Mouse (Mus musculus) forebrain, embryonic 14.5 days (tissue): Measurements from ENCODE around the gene Ap5m1. TPM values are rescaled to one million over a fixed set of nuclear protein-coding genes. Genes with fewer than 3 reads are reported as not detected.
A peak's percentile ranks its signal among the peaks of the same experiment; 100 is the strongest.
"Not testable (repeated sequence)": the region's sequence is repeated elsewhere in the genome, so short reads cannot be mapped to it uniquely, and the experiment has no call there.

Source experiments
- ATAC-seq: fragments of 200-750 bp; cut with Nextera tagmentation; 2 replicates; pipeline ENCODE4 v1.8.0; 2017; ENCODE audit warnings: mild to moderate bottlenecking, moderate library complexity
- DNase-seq: peaks from one replicate; pipeline ENCODE4 v3.0.0-alpha.2; 2015; ENCODE audit warnings: low spot score
- H3K27ac ChIP-seq: fragments of 300-500 bp; sonication (generic); 2 replicates; pipeline ENCODE4 v1.5.1; 2014; ENCODE audit warnings: low read depth, mild to moderate bottlenecking, control low read depth, low read length, moderate library complexity
- H3K27me3 ChIP-seq: fragments of 300-500 bp; sonication (generic); replicated peaks from 2 replicates; pipeline ENCODE4 v1.6.1; 2014; ENCODE audit warnings: low read length, control low read depth, mixed read lengths; ENCODE audit not compliant: control insufficient read depth, insufficient read depth
- H3K36me3 ChIP-seq: fragments of 300-500 bp; sonication (generic); 2 replicates; pipeline ENCODE4 v1.6.1; 2014; ENCODE audit warnings: low read length, control low read depth; ENCODE audit not compliant: control insufficient read depth, insufficient read depth
- H3K4me1 ChIP-seq: fragments of 300-500 bp; sonication (generic); 2 replicates; pipeline ENCODE4 v1.6.1; 2014; ENCODE audit warnings: antibody characterized with exemption, low read length, control low read depth; ENCODE audit not compliant: control insufficient read depth, insufficient read depth
- H3K4me2 ChIP-seq: fragments of 300-500 bp; sonication (generic); 2 replicates; pipeline ENCODE4 v1.6.1; 2014; ENCODE audit warnings: mild to moderate bottlenecking, control low read depth, low read length
- H3K4me3 ChIP-seq: fragments of 300-500 bp; sonication (generic); 2 replicates; pipeline ENCODE4 v1.5.1; 2014; ENCODE audit warnings: low read depth, low read length, control low read depth
- H3K9ac ChIP-seq: fragments of 300-500 bp; sonication (generic); 2 replicates; pipeline ENCODE4 v1.6.1; 2014; ENCODE audit warnings: mild to moderate bottlenecking, low read length, control low read depth, moderate library complexity
- H3K9me3 ChIP-seq: fragments of 300-500 bp; sonication (generic); replicated peaks from 2 replicates; pipeline ENCODE4 v1.6.1; 2016; ENCODE audit warnings: low read length, control low read depth, mixed read lengths; ENCODE audit not compliant: control insufficient read depth
- WGBS: fragments of 180-500 bp; shearing (Covaris S2); extraction: QIAGEN DNeasy Blood & Tissue Kit; methylation state at CpG from one replicate; pipeline ENCODE4 v1.1.7; 2014; 5-methylcytosine and 5-hydroxymethylcytosine counted together
- polyA plus RNA-seq: library from polyadenylated mRNA; unstranded; fragments of >200 nt; fragmentation: Nextera tagmentation; extraction: Ambion mirVana; gene quantifications from 2 replicates; pipeline ENCODE4 v1.2.1, GENCODE M21; 2014

Ap5m1 gene
- polyA plus RNA-seq, 1 experiment from 2014 or later = 25.9 TPM

DNA sequence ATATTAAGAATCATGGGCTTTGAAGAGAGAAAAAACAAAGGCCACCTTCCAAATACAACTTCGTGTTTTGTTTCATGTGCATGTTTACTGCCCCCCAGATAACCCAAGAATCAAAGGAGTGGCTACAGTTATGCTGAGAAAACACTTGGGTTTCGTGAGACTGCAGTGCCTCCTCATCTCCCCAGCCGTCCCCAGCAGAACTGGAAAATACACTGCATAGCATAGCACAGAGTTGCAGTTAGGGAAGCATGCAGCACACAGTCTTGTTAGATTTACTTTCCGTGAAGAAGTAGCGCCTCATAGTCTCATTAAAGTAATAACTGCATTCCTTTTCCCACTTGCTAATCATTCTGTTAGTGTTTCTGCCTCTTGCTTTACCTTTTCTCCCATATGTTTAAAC lies 24.2 kb downstream of the Ap5m1 start:
- Histone ChIP-seq H3K9me3 (no peaks in the 10 kb centered on the region), H3K27me3 (no peaks in the 10 kb centered on the region), H3K27ac (no peak overlapping the region), H3K4me1 (no peaks in the 10 kb centered on the region), H3K36me3 (peaks cover 11% of the 10 kb centered on the region), H3K4me2 (no peak overlapping the region), H3K9ac (no peak overlapping the region), H3K4me3 (no peak overlapping the region)
- 6% methylated on average over 5 of the region's 5 CpGs for WGBS
- ATAC-seq (no peak), DNase-seq (no peak)

- Histone ChIP-seq H3K4me1 (no peaks in the 10 kb centered on the region), H3K4me3 (no peak overlapping the region), H3K27ac (no peak overlapping the region), H3K4me2 (no peak overlapping the region), H3K9ac (no peak overlapping the region), H3K9me3 (no peaks in the 10 kb centered on the region), H3K27me3 (no peaks in the 10 kb centered on the region), H3K36me3 (peaks cover 8% of the 10 kb centered on the region; the same call in 1 of the 2 replicates)
- ATAC-seq (no peak), DNase-seq (no peak)
- 37% methylated on average over 4 of the region's 4 CpGs for WGBS
These were observed 25.4 kb downstream of the Ap5m1 start for GRCm38 (mm10) chr14:49091277-49091676.

- 24% methylated on average over 1 of the region's 1 CpGs for WGBS
These were observed 25.9 kb downstream of the Ap5m1 start for GRCm38 (mm10) chr14:49091755-49092154.

GRCm38 (mm10) chr14:49118381-49118780 lies 52.5 kb downstream of the Ap5m1 start:
- Histone ChIP-seq H3K4me3 (no peak overlapping the region), H3K27ac (no peak overlapping the region), H3K27me3 (no peaks in the 10 kb centered on the region), H3K9me3 (no peaks in the 10 kb centered on the region), H3K9ac (no peak overlapping the region), H3K4me2 (no peak overlapping the region), H3K36me3 (no peaks in the 10 kb centered on the region), H3K4me1 (no peaks in the 10 kb centered on the region)
- ATAC-seq (no peak), DNase-seq (peak; percentile 61)
- WGBS = 6% methylated on average over 7 of the region's 7 CpGs

More at GRCm38 (mm10) chr14:49091755-49092154, 25.9 kb downstream of the Ap5m1 start:
- not testable (repeated sequence) for H3K27ac ChIP-seq, H3K4me1 ChIP-seq, H3K27me3 ChIP-seq, ATAC-seq, H3K9ac ChIP-seq, H3K36me3 ChIP-seq, H3K9me3 ChIP-seq, H3K4me2 ChIP-seq, H3K4me3 ChIP-seq
- peak; percentile 10 for DNase-seq

GRCm38 (mm10) chr14:49121723-49122122 lies 55.8 kb downstream of the Ap5m1 start:
- H3K4me3 ChIP-seq = no peak overlapping the region
- H3K36me3 ChIP-seq = no peaks in the 10 kb centered on the region
- DNase-seq (no peak), ATAC-seq (no peak)
- H3K27ac ChIP-seq = no peak overlapping the region
- 64% methylated on average over 9 of the region's 9 CpGs for WGBS
- H3K9me3 ChIP-seq = no peaks in the 10 kb centered on the region
- H3K4me2 ChIP-seq = no peak overlapping the region
- no peaks in the 10 kb centered on the region for H3K27me3 ChIP-seq
- H3K4me1 ChIP-seq = no peaks in the 10 kb centered on the region
- no peak overlapping the region for H3K9ac ChIP-seq

GRCm38 (mm10) chr14:49127162-49127779 lies 61.4 kb downstream of the Ap5m1 start:
- Histone ChIP-seq H3K27ac (no peak overlapping the region), H3K4me2 (peak overlapping the region; percentile 44), H3K4me3 (peak overlapping the region; percentile 8; the same call in 1 of the 2 replicates), H3K4me1 (peaks cover 4% of the 10 kb centered on the region; the same call in 1 of the 2 replicates), H3K27me3 (no peaks in the 10 kb centered on the region), H3K9me3 (no peaks in the 10 kb centered on the region), H3K36me3 (no peaks in the 10 kb centered on the region), H3K9ac (peak overlapping the region; percentile 47; the same call in 1 of the 2 replicates)
- 25% methylated on average over 23 of the region's 23 CpGs for whole genome bisulfite sequencing
- peak; percentile 69; the same call in 1 of the 2 replicates for ATAC-seq
- peak; percentile 70 for DNase-seq

- Histone ChIP-seq H3K9ac (no peak overlapping the region), H3K4me2 (no peak overlapping the region), H3K4me3 (no peak overlapping the region), H3K9me3 (no peaks in the 10 kb centered on the region), H3K27ac (no peak overlapping the region; the same call in 1 of the 2 replicates), H3K36me3 (no peaks in the 10 kb centered on the region), H3K4me1 (peaks cover 4% of the 10 kb centered on the region; the same call in 1 of the 2 replicates), H3K27me3 (no peaks in the 10 kb centered on the region)
- ATAC-seq (no peak), DNase-seq (no peak)
- WGBS = 29% methylated on average over 10 of the region's 10 CpGs
These were observed 62.8 kb downstream of the Ap5m1 start for GRCm38 (mm10) chr14:49128544-49129263.

DNA sequence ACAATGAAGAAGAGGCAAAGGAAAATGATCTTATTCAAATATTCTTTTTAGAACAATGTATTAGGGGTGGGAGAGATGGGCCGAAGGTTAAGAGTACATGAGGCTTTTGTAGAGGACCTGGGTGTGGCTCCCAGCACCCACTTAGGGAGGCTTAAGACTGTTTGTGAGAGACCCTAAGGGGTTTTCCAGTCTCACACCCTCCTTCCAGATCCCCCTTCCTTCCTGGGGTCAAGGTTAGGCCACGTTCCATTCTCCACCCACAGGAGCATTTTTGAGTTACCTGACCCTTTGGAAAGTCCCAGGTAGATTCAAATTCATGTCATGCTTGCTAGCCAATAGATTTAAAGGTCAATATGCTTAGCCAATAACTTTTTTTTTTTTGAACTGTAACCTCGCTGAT lies 66.5 kb downstream of the Ap5m1 start:
- H3K36me3 ChIP-seq = no peaks in the 10 kb centered on the region
- no peaks in the 10 kb centered on the region for H3K9me3 ChIP-seq
- DNase-seq (no peak), ATAC-seq (no peak)
- no peak overlapping the region for H3K4me3 ChIP-seq
- no peak overlapping the region for H3K27ac ChIP-seq
- 90% methylated on average over 3 of the region's 3 CpGs for WGBS
- no peak overlapping the region for H3K4me2 ChIP-seq
- H3K4me1 ChIP-seq = peaks cover 4% of the 10 kb centered on the region; the same call in 1 of the 2 replicates
- no peaks in the 10 kb centered on the region for H3K27me3 ChIP-seq
- no peak overlapping the region for H3K9ac ChIP-seq

- Histone ChIP-seq H3K4me2 (no peak overlapping the region), H3K9me3 (no peaks in the 10 kb centered on the region), H3K4me3 (no peak overlapping the region), H3K27me3 (no peaks in the 10 kb centered on the region), H3K36me3 (no peaks in the 10 kb centered on the region), H3K27ac (no peak overlapping the region), H3K4me1 (no peaks in the 10 kb centered on the region; the same call in 1 of the 2 replicates), H3K9ac (no peak overlapping the region)
- DNase-seq = no peak
- WGBS = 59% methylated on average over 1 of the region's 1 CpGs
- no peak for ATAC-seq
These were observed 72.3 kb downstream of the Ap5m1 start for GRCm38 (mm10) chr14:49138171-49138570.
